Mouse (Mus musculus) CD4-positive, CD25-positive, alpha-beta regulatory T cell, adult 4 months (primary cell): Measurements from ENCODE around the gene Tigd3. TPM values are rescaled to one million over a fixed set of nuclear protein-coding genes. Genes with fewer than 3 reads are reported as not detected.
A peak's percentile ranks its signal among the peaks of the same experiment; 100 is the strongest.

ENCODE experiments used
- ATAC-seq: one replicate; pipeline ENCODE4 v1.8.0; 2017
- polyA plus RNA-seq, 2 experiments: library from polyadenylated mRNA; unstranded; fragments of 100-300 nt; shearing (Covaris generic); gene quantifications; one replicate each; pipeline ENCODE4 v1.2.1; 2017

The Tigd3 gene
- polyA plus RNA-seq, 2 experiments from 2014 or later = 0.51 to 0.84 TPM

DNA sequence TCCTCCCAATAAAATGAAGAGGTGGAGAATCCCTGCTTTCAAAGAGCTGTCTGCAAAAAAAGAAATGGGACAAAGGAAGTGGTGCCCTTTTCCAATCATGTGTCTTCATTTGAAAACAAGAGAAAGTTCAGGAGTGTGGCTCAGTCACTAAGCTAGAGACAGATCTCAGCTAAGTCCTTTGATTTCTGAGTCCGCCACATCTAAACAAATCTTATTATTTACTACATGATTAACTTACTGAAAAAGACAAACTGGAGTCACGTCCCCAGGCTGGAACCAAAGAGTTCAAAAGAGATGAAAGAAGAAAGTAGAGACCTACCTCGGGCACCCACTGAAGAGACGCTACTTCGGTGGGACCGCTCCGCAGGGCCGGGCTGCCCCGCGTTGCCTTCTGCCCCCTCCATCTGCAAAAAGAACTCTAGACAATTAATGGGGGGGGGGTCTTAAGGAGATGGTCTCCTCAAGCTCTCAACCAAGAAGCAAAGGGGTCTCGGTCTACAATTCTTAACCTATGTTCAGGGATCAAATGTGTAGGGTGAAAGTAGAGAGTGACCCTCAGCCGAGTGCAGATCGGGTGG lies 19.5 kb downstream of the Tigd3 start:
- ATAC-seq = no peak

DNA sequence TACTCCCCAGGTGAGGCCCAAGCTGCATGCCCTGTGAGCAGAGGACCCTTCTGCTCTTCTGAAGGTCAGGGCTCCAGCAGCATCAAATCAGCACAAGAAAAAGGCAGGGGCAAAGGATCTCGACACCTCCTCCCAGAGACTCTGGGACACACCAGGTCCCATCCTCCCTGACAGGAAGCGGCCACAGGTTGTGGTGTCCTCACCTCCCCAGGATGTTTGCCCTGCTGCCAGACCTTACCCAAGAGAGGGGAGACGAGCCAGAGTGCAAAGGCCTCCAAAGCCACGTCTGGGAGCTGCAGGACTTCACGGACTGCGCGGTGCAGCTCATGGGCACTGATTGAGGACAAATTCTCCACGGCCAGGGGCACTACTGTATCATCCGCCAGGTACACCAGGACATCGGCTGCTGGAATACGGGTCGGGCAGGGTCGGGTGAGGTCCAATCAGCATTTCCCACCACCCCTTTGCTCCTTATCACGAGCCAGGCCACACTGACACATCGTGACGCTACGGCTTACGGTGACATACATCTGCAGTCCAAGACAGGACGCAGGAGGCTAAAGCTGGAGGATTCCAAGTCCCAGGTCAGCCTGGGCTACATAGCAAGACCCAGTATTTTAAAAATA lies 20.9 kb downstream of the Tigd3 start:
- ATAC-seq = no peak

DNA sequence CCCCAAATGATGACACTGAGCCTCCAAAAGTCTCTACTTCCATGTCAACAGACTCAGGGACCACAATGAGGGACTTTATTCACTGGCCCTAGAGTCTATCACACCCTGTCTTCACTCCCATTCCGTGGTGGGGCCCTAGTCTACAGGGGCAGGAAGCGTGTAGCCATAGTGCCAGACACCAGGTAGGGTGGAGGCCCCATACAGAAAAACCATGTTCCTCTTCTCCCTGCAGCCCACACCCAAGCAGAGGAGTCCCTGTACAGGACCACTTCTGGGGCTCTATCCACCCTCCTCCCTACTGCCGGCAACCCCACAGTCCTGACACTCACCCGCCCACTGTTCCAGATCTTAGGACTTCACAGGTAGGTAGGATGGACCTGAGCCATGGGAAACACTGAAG lies 21.4 kb downstream of the Tigd3 start:
- no peak for ATAC-seq

DNA sequence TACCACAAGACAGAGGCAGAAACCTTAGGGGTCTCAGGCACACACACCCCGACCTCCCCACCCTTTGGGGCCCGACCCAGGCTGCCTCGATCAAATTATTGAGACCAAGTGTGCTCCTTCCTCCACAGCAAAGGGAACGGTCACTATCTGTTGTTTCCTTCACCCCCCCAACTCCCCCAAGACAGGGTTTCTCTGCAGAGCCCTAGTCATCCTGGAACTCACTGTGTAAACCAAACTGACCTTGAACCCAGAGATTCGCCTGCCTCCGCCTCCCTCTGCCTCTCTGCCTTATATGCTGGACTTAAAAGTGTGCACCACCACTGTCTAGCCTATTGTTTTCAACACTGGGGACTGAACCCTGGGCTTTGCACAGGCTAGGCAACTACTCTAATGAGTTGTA lies 22.3 kb downstream of the Tigd3 start:
- no peak for ATAC-seq

DNA sequence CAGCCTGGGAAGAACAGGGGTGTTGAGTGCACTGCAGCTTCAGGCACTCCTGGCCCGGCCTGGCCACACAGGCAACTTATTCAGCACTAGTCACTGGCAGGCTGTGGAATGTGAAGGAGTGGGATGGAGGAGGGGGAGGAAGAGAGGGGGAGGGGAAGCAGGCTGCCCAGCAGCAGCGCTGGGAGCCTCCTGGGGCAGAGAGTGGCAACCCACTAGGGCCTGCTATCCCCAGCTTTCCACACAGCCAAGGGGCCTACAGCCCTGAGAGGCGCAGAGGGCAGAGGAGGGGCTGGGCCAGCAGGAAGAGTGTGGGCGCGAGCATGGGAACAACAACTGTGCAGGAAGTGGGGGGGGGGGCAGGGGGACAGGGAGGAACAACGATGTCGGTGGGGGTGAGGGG lies 22.7 kb downstream of the Tigd3 start:
- peak; percentile 24 for ATAC-seq

DNA sequence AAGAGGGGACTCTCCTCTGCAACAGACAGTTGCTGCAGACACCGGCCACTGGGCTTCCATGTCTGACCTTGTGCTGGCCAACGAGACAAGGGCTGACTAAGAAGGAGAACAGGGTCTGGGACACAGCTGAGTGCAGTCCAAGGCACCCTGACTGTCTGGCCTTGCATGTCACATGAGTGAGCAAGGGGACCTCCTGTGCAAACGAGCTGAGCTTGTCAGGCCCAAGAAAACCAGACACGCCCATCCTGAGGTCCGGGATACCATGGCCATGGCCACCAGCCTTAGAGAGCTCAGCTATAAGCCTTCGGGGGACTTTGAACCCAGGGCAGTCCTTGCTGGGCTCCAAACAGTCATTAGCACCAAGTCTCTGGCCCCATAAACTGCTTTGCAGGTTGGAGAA lies 25.9 kb downstream of the Tigd3 start:
- no peak for ATAC-seq

DNA sequence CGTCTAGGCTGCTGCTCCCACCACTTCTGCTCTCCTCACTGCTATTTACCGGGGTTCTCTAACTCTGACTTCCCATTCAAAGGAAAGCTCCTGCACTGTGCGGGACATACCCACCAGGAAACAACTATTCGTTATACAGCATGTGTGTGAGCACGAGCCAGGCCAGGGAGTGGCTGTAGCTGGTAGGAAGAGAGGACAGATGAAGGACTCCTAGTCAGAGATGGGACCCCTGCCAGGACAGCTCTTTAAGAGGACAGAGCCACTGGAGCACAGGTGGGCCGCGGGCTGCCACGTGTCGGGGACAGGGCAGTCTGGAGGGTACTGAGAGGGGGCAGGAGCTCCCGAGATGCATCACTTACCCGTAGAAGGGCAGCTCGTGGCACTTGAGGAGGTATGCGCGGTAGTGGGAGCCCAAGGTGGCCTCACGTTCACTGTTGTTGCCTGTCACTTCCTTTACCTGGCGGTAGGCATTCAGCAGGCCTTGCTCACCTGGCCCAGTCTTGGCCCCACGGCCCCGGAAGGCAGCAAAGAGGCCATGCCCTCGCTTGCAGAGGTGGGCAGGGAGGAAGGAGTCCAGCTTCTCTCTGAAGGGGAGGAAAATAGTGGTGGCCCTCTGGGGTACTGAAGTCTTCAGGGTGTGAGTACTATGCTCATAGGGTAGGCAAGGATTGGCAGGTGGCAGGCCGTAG lies 29.1 kb downstream of the Tigd3 start:
- ATAC-seq = no peak

DNA sequence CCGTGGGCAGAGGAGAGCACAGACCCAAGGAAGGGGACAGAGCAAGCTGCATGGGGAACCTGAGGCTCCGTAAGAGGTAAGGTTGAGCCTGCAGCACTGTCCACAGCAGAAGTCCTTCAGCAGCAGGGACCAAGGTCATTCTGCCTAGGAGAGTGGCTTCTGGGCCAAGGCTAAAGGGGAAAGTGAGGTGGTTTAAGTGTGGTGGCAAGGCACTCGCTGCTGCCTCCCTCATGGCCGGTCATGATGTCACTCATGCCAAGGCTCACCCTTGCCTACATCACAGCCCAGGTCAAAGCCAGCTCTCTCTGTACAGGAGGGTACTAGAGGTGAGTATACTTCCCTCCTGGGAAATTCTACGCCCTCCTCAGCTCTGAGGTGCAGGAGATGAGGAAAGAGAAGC lies 30.2 kb downstream of the Tigd3 start:
- no peak for ATAC-seq

DNA sequence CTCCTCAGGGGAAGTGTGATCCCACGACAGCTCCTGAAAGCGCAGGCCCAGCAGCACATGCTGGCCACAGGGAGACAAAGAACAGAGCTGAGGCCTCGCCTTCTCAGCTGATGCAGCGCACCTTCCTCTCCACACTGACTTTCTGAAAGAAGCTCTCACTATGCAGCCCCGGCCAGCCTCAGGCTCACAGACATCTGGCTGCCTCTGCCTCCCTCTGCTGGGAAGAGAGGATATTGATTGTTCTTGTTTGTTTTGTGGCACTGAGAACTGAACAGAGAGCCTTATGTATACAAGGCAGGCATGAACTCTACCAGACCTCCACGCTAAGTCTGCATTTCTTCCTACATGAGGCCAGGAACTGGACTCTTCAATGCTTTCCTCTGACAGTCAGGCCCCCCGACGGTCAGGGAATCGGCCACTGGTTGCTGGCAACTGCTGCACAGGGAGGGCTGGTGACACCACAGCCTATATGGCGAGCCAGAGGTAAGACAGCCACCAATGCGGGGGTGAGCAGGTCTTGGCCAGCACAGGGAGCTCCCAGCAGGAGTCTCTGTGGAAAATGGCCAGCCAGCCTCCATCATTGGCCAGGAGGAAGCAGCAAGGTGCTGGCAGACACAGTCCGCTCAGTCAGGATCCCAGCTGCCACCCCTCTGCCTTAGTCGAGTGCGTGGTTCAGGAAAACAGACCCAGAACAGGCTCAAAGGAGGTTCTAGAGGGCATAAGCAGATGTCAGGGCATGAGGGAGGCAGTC lies 31.4 kb downstream of the Tigd3 start:
- no peak for ATAC-seq

DNA sequence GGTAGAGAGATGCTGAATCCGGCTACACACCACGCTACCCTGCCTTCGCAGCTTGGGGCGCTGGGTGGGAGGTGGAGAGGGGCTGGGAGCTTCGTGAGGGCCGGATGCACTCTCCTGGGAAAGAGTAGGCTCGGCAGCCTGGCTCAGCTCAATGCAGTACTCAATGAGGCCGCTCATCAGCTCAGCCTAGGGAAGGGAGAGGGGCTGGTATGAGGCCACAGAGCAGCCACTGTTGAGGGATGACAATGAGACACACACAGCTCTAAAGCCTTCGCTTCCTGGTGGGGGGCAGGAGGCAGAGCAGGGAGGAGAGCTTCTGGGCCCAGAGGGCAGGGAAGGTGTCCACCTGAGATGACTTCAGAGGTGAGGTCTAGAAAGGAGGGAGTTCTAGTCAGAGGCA lies 37.3 kb downstream of the Tigd3 start:
- no peak for ATAC-seq

DNA sequence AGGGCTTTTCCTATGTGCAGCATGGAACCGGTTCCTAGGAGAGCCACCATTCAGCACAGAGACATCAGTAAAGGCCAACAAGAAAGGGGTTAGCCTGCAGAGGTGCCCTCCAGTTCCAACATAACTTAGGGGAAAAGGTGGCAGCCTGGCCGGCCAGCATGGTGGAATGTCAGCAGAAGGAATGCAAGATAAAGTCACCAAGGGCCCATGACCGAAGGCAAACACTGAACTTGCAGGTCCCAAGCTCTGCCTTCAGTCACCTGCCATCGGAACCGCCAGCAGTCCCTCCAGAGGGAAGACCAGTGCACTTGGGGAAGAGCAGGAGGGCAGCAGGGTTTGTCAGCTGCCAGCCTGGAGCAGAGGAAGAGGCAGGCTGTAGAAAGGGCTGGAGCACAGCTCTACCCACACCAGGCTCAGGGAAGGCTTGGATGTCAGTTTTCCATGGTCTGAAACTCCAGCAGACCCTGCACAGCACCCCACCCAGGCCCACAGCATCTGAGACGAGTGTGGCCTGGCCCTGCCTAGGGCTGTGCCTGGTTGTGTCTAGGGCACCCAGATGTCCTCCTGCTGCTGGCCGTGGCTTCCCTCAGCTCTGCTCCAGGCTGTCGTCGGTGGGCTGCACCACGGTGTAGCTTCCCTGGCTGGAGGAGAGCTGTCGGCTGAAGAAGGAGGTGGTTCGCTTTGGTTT lies 41.8 kb downstream of the Tigd3 start:
- no peak for ATAC-seq

DNA sequence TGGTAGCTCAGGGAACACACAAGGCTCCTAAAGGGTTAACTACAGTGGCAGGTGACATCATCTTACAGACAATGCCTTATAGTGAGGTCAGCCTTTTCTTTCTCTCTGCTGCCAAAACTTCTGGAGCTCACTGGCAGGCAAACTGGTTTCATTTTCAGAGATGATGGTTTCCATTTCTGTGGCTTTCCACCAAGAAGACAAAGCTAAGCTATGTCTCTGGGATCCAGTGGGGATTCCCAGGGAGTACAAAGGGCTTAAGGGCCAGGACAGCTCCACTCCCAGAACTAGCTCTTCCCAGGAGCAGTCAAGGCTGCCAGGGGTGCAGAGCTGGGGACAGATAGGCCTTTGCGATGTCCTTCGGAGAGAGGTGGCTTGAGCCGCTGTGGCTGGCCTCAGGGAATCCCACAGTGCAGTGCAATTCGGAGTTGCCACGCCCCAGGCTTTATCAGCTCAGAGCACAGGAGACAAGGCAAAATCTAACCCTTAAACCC lies 42.4 kb downstream of the Tigd3 start:
- no peak for ATAC-seq

DNA sequence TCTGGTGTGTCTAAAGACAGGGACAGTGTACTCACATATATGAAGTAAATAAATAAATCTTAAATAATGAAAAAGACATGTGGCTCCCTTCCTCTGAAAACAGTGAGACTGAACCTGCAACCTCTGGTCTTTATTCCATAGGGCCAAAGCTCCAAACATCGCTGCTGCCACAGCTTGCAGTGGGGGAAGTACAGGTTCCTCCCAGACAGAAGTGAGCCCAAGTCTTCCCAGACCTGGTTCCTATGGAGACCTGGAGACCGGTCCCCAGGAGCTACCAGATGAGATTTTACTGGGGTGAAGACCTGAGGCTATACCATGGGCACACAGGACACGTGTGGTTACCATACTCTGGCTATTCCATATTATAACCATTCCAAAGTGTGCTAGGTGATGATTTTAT lies 43.1 kb downstream of the Tigd3 start:
- no peak for ATAC-seq

DNA sequence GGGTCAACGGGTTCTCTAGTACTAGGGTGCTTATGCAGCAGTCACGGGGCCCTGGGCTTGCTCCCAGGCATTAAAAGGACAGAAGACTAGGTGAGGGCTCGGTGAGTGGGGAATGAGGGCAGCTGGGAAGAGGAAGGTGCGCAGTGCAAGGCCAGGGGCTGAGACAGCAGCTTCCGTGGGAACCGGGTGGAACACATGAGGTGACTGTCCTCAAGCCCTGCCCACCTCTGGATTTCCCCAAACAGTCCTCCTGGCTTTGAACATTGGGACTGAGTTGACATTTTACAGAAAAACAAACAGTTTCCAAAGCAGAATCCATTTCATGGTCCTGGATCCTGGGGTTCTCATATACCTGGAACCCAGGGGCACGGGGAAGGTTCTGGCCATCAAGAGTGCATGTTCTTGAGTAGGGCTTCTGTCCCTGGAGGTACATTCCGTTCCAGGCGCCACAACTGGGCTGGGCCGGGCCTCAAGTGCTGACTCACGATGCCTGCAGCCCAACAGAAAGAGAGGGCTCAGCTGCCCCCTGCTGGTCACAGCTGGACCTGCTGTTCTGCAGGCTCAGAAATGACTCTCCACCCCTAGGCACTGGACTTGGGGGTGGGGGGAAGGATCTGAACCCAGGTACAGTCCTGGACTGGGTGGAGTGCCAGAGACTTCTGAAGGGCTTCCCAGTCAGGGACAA lies 44.0 kb downstream of the Tigd3 start:
- ATAC-seq = peak; percentile 46

DNA sequence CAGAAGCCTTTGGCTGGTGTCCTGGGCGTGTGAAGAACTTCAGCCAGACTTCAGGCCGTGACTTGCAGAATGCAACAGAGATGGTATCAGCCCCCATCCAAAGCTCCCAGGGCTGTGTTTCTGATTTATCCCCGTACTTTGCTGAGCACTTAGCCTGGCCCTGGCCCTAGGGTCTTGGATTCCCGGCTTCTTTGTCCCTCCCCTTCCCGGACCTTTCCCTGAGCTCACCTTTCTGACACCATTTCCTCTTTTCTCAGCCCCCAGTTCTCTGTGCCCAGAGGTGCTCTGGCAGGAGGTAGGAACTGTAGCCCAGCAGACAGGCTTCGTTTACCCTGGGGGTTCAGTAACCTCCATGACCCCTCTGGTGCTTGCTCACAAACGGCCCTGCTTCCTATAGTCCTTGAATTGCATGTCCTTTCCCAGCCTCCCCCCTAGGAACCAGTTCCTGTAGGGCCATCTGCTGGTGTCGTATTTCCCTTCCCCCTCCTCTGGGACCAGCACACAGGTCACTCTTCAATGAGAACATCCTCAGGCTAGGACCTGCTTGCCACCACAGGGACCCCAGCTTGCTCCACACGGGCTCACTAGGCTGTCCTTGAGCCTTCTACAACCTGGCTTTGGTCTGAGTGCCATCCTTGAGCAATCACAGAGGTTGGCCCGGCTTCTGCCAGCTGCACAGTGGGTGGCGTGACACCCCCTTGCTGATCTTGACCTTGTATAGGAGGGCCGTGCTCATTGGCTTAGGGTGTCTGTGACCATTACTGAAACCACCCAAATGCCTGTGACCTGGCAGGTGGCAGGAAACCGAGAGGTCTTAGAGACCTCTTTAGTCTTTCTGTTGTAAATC lies 44.9 kb downstream of the Tigd3 start:
- ATAC-seq = no peak

DNA sequence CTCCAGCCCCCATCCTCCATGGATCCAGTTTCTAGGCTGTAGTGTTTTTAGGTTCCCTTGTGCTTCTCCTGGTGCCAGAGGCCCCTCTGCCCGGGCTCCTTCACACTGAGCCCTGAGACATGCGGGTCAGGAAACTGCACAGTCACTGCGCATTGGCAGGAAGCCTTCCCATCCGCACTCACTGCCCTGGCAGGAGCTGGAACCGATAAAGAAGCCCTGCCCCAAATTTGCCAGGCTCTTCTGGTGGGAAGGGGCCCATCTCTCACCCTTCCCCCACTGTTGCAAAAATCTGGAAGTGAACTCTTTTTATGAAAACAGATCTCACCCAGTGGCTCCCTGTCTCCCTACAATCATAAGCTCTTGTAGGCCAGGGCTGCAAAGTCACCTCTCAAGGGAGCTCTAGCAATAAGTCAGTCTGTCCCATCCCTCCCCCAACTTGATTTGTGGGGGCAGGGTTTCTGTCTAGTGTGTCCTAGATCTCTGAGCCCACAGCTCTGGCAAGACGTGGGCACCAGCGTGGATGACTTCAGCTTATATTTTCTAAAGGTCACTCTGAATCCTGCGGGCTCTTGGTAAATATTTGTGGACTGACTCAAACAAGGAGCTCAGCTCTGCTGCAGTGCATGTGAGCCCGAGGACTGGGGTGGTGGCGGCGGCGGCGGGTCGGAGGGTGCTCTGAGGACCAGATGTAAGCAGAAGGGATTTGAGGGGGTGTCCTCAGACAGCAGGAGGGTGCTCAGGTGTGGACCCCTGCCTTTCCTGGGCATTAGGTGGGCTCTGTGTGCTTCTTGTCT lies 45.7 kb downstream of the Tigd3 start:
- ATAC-seq = no peak

DNA sequence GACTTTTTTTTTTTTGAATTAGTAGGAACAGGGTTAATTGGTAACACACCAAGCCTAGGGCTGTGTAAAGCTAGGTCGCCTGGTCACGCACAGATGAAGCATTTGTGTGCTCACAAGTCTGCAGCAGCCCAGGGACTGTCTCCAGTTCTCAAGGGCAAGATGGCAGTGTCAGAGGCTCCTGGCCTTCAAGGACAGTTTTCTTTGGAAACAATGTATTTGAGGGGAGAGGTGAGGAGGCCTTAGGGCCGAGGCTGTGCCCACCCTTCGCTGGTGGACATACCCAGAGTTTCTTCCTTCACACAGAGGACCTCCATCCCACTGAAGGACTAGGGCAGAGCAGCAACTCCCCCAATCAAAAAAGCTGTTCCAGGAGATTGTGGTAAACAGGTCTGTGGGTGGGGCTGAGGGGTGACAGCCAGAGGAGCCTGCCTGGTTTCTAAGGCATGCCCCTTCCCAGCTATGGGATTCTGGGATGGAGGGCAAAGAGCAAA lies 46.6 kb downstream of the Tigd3 start:
- no peak for ATAC-seq

DNA sequence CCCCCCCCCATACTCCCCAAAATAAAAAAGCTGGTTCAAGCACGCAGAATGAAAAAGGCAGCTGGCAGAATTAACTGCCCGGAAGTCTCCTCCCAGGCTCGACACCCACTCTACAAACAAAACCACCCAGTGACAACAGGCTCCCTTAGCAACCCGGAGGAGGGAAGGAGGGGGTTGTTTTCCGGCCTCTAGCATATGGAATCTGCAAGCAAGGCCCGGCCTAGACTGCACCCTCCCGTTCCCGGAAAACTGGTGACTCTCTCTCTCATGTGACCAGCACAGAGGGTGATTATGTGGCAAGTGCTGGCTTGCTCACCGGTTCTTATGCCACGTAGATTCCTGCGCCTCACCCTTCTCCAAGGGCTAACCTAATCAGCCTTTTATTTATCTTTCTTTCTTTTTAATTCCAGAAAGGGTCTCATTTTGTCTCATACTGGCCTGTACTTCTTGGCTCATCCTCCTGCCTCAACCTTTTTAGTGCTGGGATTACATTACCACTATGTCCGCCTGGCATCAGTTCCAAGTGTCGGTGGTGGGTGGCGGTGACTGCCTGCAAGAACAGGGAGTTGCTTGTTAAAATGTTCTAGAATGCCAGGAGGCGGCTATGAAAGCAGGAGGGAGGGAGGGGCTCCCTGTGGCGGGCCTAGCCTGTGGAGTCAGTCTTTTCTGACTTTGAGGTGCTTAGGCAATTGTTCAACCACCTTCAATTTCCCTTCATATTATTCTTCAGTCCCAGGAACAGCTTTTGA lies 47.2 kb downstream of the Tigd3 start:
- no peak for ATAC-seq

DNA sequence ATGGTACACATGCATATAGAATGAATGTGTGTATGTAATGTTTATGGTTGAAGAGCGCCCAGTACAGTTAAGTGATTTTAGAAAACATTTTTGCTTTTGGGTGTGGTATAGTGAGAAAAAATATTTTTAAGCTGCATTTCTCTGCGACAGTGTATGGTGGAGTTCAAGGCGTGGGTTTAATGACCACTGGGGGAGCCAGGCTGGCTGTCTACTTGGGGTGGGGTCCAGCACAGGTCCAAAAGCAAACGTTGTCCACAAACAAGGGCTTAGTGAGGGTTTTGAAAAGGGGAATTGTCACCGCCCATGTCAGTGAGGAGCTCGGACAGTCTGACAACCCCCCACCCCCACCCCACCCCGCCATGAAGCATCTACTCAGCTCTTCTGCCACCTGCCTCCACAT lies 47.8 kb downstream of the Tigd3 start:
- no peak for ATAC-seq
